Mouse (Mus musculus) myocyte (in vitro differentiated cells): Measurements from ENCODE around the gene Prss12. TPM values are rescaled to one million over a fixed set of nuclear protein-coding genes. Genes with fewer than 3 reads are reported as not detected.

Experiments
- H3K27me3 ChIP-seq: one replicate; pipeline ENCODE4 v1.6.1; 2011; ENCODE audit not compliant: control insufficient read depth, insufficient read depth, insufficient read length
- H3K36me3 ChIP-seq: one replicate; pipeline ENCODE4 v1.6.1; 2011; ENCODE audit not compliant: control insufficient read depth, insufficient read depth
- H3K4me2 ChIP-seq: one replicate; pipeline ENCODE4 v1.6.1; 2011; ENCODE audit warnings: low read depth, control low read depth
- H3K4me3 ChIP-seq: one replicate; pipeline ENCODE4 v1.5.1; 2011; ENCODE audit warnings: mild to moderate bottlenecking, control low read depth, moderate library complexity
- H3K79me2 ChIP-seq: one replicate; pipeline ENCODE4 v1.6.1; 2011; ENCODE audit not compliant: control insufficient read depth, insufficient read depth
- H3ac ChIP-seq: one replicate; pipeline ENCODE4 v1.6.1; 2011; ENCODE audit not compliant: control insufficient read depth, insufficient read length
- CEBPB ChIP-seq: IDR thresholded peaks from 2 replicates; pipeline ENCODE4 v1.6.1; 2011; ENCODE audit warnings: mild to moderate bottlenecking, moderate library complexity; ENCODE audit not compliant: poor library complexity, insufficient read depth, severe bottlenecking
- E2F4 ChIP-seq: IDR thresholded peaks from one replicate; pipeline ENCODE4 v1.6.1; 2011; ENCODE audit warnings: mild to moderate bottlenecking, control low read depth, moderate library complexity; ENCODE audit not compliant: insufficient read depth
- MAX ChIP-seq: IDR thresholded peaks from one replicate; pipeline ENCODE4 v1.6.1; 2011; ENCODE audit warnings: low read depth, mild to moderate bottlenecking, control low read depth
- MYOD1 ChIP-seq, 3 experiments: IDR thresholded peaks; one replicate each; pipeline ENCODE4 v1.6.1; 2011; ENCODE audit warnings: control low read depth in 2 of 3, low read depth in 2 of 3, mild to moderate bottlenecking in 2 of 3, moderate library complexity in 1 of 3; ENCODE audit not compliant: insufficient read length in 2 of 3, control insufficient read depth in 1 of 3
- MYOG ChIP-seq, 3 experiments: IDR thresholded peaks; one replicate each; pipeline ENCODE4 v1.6.1; 2011; ENCODE audit warnings: control low read depth in 2 of 3, low read depth in 2 of 3, mild to moderate bottlenecking in 2 of 3; ENCODE audit not compliant: insufficient read length in 2 of 3, control insufficient read depth in 1 of 3, insufficient read depth in 1 of 3
- POLR2A ChIP-seq: IDR thresholded peaks from one replicate; pipeline ENCODE4 v1.6.1; 2011; ENCODE audit warnings: low read depth, mild to moderate bottlenecking, control low read depth, moderate library complexity; ENCODE audit not compliant: insufficient read length
- POLR2AphosphoS2 ChIP-seq: IDR thresholded peaks from one replicate; pipeline ENCODE4 v1.6.1; 2011; ENCODE audit warnings: low read depth, control low read depth; ENCODE audit not compliant: insufficient read length
- REST ChIP-seq: IDR thresholded peaks from one replicate; pipeline ENCODE4 v1.6.1; 2011; ENCODE audit warnings: mild to moderate bottlenecking, control low read depth, moderate library complexity; ENCODE audit not compliant: insufficient read depth, insufficient read length
- SRF ChIP-seq: IDR thresholded peaks from one replicate; pipeline ENCODE4 v1.6.1; 2011; ENCODE audit warnings: low read depth; ENCODE audit not compliant: control insufficient read depth, insufficient read length
- TCF12 ChIP-seq: IDR thresholded peaks from one replicate; pipeline ENCODE4 v1.6.1; 2011; ENCODE audit warnings: mild to moderate bottlenecking, control low read depth; ENCODE audit not compliant: poor library complexity, insufficient read depth, severe bottlenecking
- TCF3 ChIP-seq: IDR thresholded peaks from one replicate; pipeline ENCODE4 v1.6.1; 2011; ENCODE audit warnings: low read depth, control low read depth; ENCODE audit not compliant: insufficient read length
- USF1 ChIP-seq: IDR thresholded peaks from one replicate; pipeline ENCODE4 v1.6.1; 2011; ENCODE audit warnings: low read depth, mild to moderate bottlenecking, control low read depth, moderate library complexity
- polyA plus RNA-seq: library from polyadenylated mRNA; unstranded; fragments of >200 nt; fragmentation: generic; extraction: Trizol; gene quantifications from one replicate; pipeline ENCODE4 v1.2.1, GENCODE M21; 2012; ENCODE audit warnings: missing spikeins

The Prss12 gene
- polyA plus RNA-seq, 1 experiment, result 1.2 TPM

DNA sequence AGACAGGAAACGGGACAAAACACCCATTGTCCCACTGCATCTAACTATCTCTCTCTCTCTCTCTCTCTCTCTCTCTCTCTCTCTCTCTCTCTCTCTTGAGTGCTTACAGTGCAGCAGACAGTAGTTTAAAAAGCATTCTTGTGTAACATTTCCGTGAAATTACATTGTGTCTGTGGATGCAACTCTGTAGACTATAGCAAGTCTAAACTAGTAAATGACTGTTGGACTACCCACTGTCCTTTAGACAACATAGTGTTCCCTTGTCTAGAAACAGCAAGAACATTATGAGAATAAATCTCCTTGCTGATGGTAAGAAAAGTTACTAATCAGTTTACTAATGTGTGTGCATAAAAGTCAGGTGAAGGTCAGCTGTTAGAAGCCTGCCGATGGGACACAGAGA, 13.4 kb upstream of the Prss12 start:
- no peaks in the 10 kb centered on the region for H3K36me3 ChIP-seq
- no peaks in the 10 kb centered on the region for H3K27me3 ChIP-seq
- no peak overlapping the region for H3K4me3 ChIP-seq
- H3ac ChIP-seq, result no peak overlapping the region
- no peak for TF ChIP-seq POLR2A
- no peak for TF ChIP-seq TCF12
- TF ChIP-seq E2F4, result no peak
- H3K79me2 ChIP-seq, result no peaks in the 10 kb centered on the region
- no peak overlapping the region for H3K4me2 ChIP-seq

DNA sequence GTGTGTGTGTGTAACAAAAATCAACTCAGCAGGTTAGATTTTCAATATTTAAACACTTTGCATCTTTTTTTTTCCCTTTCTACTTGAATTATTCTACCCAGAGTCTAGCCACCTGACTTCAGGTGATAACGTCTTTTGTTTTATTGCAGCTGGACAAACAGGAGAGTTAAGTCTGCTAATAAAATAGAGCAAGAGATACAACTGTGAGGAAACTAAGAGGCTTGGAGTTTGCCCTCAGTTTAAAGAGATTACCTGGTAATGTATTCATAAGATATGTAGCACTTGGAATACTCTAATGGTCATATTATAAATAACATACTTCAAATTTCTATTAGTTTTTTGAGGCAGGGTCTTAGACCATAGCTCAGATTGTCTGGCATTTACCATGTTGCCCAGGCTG, 9.1 kb upstream of the Prss12 start:
- TF ChIP-seq POLR2AphosphoS2 (no peak), TCF12 (no peak), E2F4 (no peak), REST (no peak), USF1 (no peak), POLR2A (no peak), MYOG (IDR thresholded peaks at IDR 0.05; ENCODE audit: control insufficient read depth in 1 of 3, insufficient read depth in 1 of 3, insufficient read length in 2 of 3, low read depth in 2 of 3) (no peak), SRF (no peak), CEBPB (no peak), MYOD1 (IDR thresholded peaks at IDR 0.05; ENCODE audit: control insufficient read depth in 1 of 3, insufficient read length in 2 of 3, low read depth in 2 of 3) (no peak)
- Histone ChIP-seq H3K79me2 (no peaks in the 10 kb centered on the region), H3K36me3 (no peaks in the 10 kb centered on the region), H3K4me3 (no peak overlapping the region), H3K27me3 (no peaks in the 10 kb centered on the region), H3ac (no peak overlapping the region), H3K4me2 (no peak overlapping the region)

DNA sequence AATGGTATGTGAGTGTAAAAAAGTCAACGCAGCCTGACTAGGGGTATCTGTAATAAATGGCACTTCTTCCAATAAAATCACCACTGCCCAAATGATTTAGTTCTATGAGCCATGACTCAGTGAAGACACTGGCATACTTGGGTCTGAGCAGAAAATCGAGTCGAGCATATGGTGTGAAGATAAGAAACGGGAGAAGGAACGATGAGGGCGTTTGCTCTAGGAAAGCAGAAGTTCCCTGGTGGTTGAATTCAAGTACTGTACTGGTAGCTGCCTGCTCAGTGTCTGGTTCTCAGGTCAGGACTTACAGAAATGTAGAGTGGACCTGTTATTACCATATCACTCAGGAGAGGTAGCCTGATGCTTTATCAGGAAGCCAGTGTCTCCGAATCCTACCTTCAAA, 6.2 kb upstream of the Prss12 start:
- no peak overlapping the region for H3K4me3 ChIP-seq
- no peak overlapping the region for H3K4me2 ChIP-seq
- no peak for TF ChIP-seq USF1
- no peak for TF ChIP-seq TCF3
- TF ChIP-seq MYOD1 (IDR thresholded peaks at IDR 0.05; ENCODE audit: control insufficient read depth in 1 of 3, insufficient read length in 2 of 3, low read depth in 2 of 3), result no peak
- no peak for TF ChIP-seq REST
- TF ChIP-seq SRF, result no peak
- no peak for TF ChIP-seq MYOG (IDR thresholded peaks at IDR 0.05; ENCODE audit: control insufficient read depth in 1 of 3, insufficient read depth in 1 of 3, insufficient read length in 2 of 3, low read depth in 2 of 3)
- no peak for TF ChIP-seq TCF12
- no peak for TF ChIP-seq POLR2AphosphoS2
- TF ChIP-seq POLR2A, result no peak
- TF ChIP-seq E2F4, result no peak
- no peak for TF ChIP-seq CEBPB
- TF ChIP-seq MAX, result no peak
- no peaks in the 10 kb centered on the region for H3K36me3 ChIP-seq
- no peaks in the 10 kb centered on the region for H3K79me2 ChIP-seq
- no peaks in the 10 kb centered on the region for H3K27me3 ChIP-seq
- H3ac ChIP-seq, result no peak overlapping the region

DNA sequence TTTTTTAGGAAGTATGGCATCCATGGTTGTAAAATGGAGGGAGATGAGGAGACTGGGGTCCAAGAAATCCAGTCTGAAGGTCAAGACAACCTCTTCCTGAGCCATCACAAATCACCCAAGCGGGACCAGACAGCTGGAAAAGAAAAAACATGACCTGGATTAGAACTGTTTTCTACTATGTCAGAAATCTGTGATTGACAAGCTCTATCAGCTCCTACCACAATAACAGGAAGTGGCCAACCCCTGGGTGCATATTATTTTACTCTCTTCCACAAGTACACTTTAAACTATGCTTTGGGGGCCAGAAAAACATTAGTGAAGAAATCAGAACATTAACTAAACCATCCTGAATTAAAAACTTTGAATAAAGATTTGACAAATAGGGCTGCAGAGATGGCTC, 2.2 kb upstream of the Prss12 start:
- H3K79me2 ChIP-seq, result no peaks in the 10 kb centered on the region
- no peak for TF ChIP-seq REST
- H3K36me3 ChIP-seq, result no peaks in the 10 kb centered on the region
- no peak overlapping the region for H3K4me2 ChIP-seq
- no peak overlapping the region for H3K4me3 ChIP-seq
- peaks cover 10% of the 10 kb centered on the region for H3K27me3 ChIP-seq
- H3ac ChIP-seq, result no peak overlapping the region

DNA sequence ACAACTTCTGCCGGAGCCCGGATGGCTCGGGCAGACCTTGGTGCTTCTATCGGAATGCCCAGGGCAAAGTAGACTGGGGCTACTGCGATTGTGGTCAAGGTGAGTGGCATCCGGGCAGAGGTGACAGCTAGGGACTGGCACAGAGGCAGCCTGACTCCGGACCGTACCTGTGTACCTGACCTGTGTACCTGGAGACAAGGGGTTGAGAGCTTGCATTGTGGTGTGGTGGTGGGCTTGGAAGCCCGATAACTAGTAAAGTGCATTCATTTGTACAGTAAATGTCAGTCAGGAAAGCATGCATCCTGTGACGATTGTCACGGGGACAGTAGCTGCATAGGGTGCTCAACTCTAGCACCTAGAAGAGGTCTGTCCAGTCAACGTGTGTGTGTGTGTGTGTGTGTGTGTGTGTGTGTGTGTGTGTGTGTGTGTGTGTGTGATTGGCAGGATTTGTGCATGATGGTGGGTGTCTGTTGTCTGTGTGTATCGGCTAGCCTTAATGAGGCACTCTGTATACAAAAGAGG, 886 bp downstream of the Prss12 start:
- no peaks in the 10 kb centered on the region for H3K36me3 ChIP-seq
- TF ChIP-seq MYOG (IDR thresholded peaks at IDR 0.05; ENCODE audit: control insufficient read depth in 1 of 3, insufficient read depth in 1 of 3, insufficient read length in 2 of 3, low read depth in 2 of 3) (no peak), TCF12 (no peak), E2F4 (no peak), TCF3 (no peak), MYOD1 (IDR thresholded peaks at IDR 0.05; ENCODE audit: control insufficient read depth in 1 of 3, insufficient read length in 2 of 3, low read depth in 2 of 3) (no peak), USF1 (no peak), REST (no peak), POLR2AphosphoS2 (no peak), SRF (no peak), MAX (no peak), CEBPB (no peak), POLR2A (no peak)
- H3K27me3 ChIP-seq, result peaks cover 10% of the 10 kb centered on the region
- H3ac ChIP-seq, result peak overlapping the region; percentile 51
- peak overlapping the region; percentile 23 for H3K4me3 ChIP-seq
- H3K4me2 ChIP-seq, result peak overlapping the region; percentile 86
- no peaks in the 10 kb centered on the region for H3K79me2 ChIP-seq
